Mouse (Mus musculus) thymus, postnatal 25 days (tissue): Measurements from ENCODE around the gene Vgll3.

Experiments used
- DNase-seq: peaks from one replicate; pipeline ENCODE4 v3.0.0; 2022

Vgll3 gene

DNA sequence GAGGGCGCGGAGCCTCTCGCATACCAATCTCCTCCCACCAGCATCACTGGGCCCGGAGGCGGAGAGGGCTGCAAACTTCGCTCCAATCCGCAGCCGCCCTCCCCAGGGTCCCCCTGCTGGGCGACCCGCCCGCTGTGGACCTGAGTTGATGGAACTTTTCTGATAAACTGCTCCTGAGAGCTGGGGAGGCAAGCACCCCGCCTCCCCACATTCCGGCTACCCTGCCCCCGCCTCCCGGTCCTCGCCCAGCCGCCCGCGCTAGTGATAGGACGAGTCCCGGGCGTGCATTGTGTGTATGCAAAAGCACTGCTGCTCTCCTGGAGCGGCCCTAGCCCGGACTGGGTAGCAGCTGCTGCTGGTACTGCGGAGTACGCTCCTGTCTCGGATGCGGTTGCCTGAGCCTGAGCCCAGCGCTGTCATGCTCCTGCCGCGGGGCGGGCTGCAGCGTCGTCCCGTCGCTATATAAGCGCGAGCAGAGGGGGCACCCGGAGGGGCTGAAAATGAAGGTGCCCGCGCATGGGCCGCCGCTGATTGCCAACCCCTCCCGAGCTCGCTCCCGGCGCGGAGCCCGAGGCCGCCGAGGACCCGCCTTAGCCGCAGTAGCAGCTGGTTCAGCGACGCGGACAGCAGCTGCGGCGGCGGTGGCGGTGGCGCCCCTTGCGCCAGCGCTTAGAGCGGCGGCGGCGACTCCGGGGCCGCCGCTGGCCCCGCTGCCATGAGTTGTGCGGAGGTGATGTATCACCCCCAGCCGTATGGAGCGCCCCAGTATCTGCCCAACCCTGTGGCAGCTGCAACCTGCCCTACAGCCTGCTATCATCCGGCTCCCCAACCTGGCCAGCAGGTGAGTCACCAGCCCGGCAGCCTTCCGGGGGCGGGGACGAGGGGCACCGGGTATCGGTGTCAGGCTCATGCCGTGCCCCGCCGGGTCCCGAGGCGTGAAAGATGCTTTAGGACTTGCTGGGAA, at the start of gene Vgll3:
TSS of gene Vgll3 (plus strand) at position 340 of the 964 bp plus-strand sequence.
- DNase-seq: no peak

DNA sequence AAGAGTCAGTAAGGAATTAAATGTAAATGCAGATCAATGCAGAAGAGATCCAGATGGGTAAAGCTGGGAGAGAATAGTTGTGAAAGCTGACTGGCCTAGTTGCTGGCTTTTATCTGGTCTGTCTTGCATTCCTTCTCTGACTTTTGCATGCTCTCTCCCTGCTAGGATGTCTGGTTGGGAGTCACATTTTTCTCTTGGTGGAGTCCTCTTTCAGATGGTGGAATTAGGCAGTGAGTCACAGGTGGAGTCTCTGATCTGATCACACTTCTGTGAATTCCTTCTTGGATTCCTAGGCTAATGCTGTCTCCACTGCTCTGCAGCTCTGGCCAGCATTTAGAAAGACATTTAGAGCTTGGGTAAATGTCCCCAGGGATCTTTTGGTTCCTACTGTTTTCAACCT, 49.1 kb upstream of the Vgll3 start:
- no peak for DNase-seq

DNA sequence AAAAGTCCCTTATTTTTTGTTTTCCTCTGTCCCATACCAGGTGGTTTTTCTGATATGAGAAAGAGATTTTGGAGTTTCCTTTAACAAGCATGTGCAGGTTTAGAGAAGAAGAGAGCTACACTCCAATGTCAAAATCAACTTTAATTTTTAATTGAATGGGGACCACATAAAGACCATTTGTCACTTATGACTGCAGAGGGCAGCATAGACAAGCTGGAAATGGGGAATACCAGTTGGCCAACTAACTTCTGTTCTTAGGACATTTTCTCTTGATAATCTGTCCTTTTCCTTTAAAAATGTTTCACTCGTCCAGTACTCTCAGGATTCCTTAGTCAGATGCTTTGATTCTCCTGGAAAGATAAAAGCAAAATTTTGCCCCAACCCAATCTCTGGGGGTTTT, 29.1 kb upstream of the Vgll3 start:
- DNase-seq: no peak

- no peak for DNase-seq
These were observed 1.0 kb downstream of the Vgll3 start for GRCm38 (mm10) chr16:65816059-65816458.

GRCm38 (mm10) chr16:65818779-65819178, 3.7 kb downstream of the Vgll3 start:
- DNase-seq: no peak

GRCm38 (mm10) chr16:65820803-65821202, 5.7 kb downstream of the Vgll3 start:
- no peak for DNase-seq

GRCm38 (mm10) chr16:65823721-65824120, 8.7 kb downstream of the Vgll3 start:
- no peak for DNase-seq

GRCm38 (mm10) chr16:65828141-65828565, 13.1 kb downstream of the Vgll3 start:
- no peak for DNase-seq

GRCm38 (mm10) chr16:65829096-65829495, 14.0 kb downstream of the Vgll3 start:
- DNase-seq: no peak

GRCm38 (mm10) chr16:65834721-65835120, 19.7 kb downstream of the Vgll3 start:
- DNase-seq: no peak

- DNase-seq: no peak
These were observed 35.1 kb downstream of the Vgll3 start for GRCm38 (mm10) chr16:65850126-65850525.

DNA sequence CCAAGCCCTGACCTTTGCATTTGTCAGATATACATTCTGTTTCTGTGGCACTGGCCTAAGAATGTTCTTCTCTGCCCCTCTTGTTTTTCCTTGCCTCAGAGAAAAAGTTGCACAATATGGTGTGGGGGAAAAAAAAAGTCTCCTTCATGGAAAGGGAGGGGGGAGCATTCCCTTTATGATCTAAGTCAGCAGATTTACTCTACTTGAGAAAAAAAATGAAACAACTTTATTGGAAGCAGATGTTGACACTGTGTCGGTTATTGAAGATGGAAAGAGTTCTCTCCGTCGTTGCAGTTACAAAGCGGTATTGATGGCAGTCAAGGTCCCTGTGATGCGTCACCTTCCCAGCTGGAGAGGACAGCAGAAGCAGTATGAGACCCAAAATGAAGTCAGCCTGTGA, 49.4 kb downstream of the Vgll3 start:
- no peak for DNase-seq

DNA sequence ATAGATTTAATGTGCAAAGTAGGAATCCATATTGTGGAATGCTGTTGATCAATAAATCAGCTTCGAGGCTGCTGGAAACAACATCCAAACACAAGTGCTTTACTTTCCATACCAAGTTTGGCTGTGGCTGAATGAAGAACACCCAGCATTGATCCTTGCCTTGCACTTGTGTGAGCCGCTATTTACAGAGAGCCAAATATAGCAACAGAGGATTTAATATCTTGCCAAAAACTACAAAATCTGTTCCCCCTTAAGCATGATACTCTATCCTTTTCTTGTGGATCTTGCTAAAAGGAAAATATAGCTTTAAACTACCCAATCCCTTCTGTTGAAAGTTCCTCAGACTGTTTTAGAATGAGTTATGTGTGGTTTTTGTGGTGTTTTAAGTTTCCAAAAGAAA, 52.9 kb downstream of the Vgll3 start:
- no peak for DNase-seq

DNA sequence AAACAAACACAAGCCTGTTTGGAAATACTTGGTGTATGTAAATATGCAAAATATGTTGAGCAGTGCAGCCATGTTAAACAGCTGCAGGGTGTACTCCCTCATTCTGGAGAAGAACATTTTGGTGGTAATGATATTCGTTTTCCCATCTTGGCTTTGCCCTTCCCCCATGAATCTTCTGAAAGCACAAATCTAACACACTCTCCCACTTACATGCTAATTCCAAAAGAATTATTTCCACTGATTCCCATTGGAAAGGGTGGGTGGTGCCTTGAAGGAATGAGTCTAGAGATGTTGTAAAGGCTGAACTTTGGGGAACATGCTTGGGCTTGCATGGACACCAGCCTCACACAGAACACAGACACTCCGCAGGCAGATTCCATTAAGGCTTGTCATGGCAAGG, 53.9 kb downstream of the Vgll3 start:
- no peak for DNase-seq

DNA sequence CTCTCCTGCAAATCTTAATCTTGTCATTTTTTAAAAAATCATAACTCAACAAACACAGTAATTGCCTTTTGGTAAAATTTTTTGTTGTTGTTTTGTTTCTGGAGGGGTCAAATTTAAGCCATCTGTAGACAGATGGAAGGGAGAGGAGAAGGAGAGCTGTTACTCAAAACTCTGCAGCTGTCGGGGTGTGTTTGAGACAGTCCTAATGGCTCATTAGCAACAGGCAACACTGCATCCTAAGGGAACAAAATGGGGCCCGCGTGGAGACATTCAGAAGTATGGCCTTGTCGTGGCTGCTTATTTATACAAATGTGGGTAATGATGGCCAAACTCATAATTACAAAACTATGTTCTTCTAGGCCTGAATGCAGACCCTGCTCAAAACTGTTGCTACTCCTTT, 73.9 kb downstream of the Vgll3 start:
- no peak for DNase-seq
